Mouse (Mus musculus) forebrain, embryonic 14.5 days (tissue): ENCODE data around the gene Dok1. TPM values are rescaled to one million over a fixed set of nuclear protein-coding genes. Genes with fewer than 3 reads are reported as not detected.

Experiments used
- ATAC-seq: fragments of 200-750 bp; cut with Nextera tagmentation; 2 replicates; pipeline ENCODE4 v1.8.0; 2017; ENCODE audit warnings: mild to moderate bottlenecking, moderate library complexity
- DNase-seq: peaks from one replicate; pipeline ENCODE4 v3.0.0-alpha.2; 2015; ENCODE audit warnings: low spot score
- H3K27ac ChIP-seq: fragments of 300-500 bp; sonication (generic); 2 replicates; pipeline ENCODE4 v1.5.1; 2014; ENCODE audit warnings: low read depth, mild to moderate bottlenecking, control low read depth, low read length, moderate library complexity
- H3K27me3 ChIP-seq: fragments of 300-500 bp; sonication (generic); replicated peaks from 2 replicates; pipeline ENCODE4 v1.6.1; 2014; ENCODE audit warnings: low read length, control low read depth, mixed read lengths; ENCODE audit not compliant: control insufficient read depth, insufficient read depth
- H3K36me3 ChIP-seq: fragments of 300-500 bp; sonication (generic); 2 replicates; pipeline ENCODE4 v1.6.1; 2014; ENCODE audit warnings: low read length, control low read depth; ENCODE audit not compliant: control insufficient read depth, insufficient read depth
- H3K4me1 ChIP-seq: fragments of 300-500 bp; sonication (generic); 2 replicates; pipeline ENCODE4 v1.6.1; 2014; ENCODE audit warnings: antibody characterized with exemption, low read length, control low read depth; ENCODE audit not compliant: control insufficient read depth, insufficient read depth
- H3K4me2 ChIP-seq: fragments of 300-500 bp; sonication (generic); 2 replicates; pipeline ENCODE4 v1.6.1; 2014; ENCODE audit warnings: mild to moderate bottlenecking, control low read depth, low read length
- H3K4me3 ChIP-seq: fragments of 300-500 bp; sonication (generic); 2 replicates; pipeline ENCODE4 v1.5.1; 2014; ENCODE audit warnings: low read depth, low read length, control low read depth
- H3K9ac ChIP-seq: fragments of 300-500 bp; sonication (generic); 2 replicates; pipeline ENCODE4 v1.6.1; 2014; ENCODE audit warnings: mild to moderate bottlenecking, low read length, control low read depth, moderate library complexity
- H3K9me3 ChIP-seq: fragments of 300-500 bp; sonication (generic); replicated peaks from 2 replicates; pipeline ENCODE4 v1.6.1; 2016; ENCODE audit warnings: low read length, control low read depth, mixed read lengths; ENCODE audit not compliant: control insufficient read depth
- WGBS: fragments of 180-500 bp; shearing (Covaris S2); extraction: QIAGEN DNeasy Blood & Tissue Kit; methylation state at CpG from one replicate; pipeline ENCODE4 v1.1.7; 2014; 5-methylcytosine and 5-hydroxymethylcytosine counted together
- polyA plus RNA-seq: library from polyadenylated mRNA; unstranded; fragments of >200 nt; fragmentation: Nextera tagmentation; extraction: Ambion mirVana; gene quantifications from 2 replicates; pipeline ENCODE4 v1.2.1, GENCODE M21; 2014

Dok1 gene
- polyA plus RNA-seq, 1 experiment from 2014 or later, result 3.4 TPM

DNA sequence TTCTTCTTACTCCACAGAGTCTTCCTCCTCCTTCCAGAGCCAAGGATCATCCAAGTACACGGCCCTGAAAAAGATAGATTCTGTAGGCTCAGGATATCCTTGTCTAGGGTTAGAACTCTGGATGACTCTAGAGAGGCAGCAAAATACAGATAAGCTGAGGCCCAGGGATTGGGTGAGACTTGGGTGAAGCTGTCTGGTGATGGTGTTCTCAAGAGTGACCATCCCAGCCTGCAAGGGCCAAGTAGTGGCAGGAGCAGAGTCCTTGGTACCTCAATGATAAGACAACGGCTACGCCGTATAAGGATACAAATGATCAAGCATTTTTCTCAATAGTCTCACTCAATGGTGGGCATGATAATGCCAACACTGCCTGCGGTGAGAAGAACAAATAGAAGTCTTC, 29.4 kb downstream of the Dok1 start:
- ATAC-seq (no peak), DNase-seq (no peak)
- Histone ChIP-seq H3K4me1 (no peaks in the 10 kb centered on the region), H3K27ac (no peak overlapping the region), H3K4me2 (no peak overlapping the region), H3K36me3 (no peaks in the 10 kb centered on the region), H3K4me3 (no peak overlapping the region), H3K9me3 (no peaks in the 10 kb centered on the region), H3K27me3 (no peaks in the 10 kb centered on the region), H3K9ac (no peak overlapping the region)
- WGBS, result 91% methylated on average over 5 of the region's 5 CpGs

DNA sequence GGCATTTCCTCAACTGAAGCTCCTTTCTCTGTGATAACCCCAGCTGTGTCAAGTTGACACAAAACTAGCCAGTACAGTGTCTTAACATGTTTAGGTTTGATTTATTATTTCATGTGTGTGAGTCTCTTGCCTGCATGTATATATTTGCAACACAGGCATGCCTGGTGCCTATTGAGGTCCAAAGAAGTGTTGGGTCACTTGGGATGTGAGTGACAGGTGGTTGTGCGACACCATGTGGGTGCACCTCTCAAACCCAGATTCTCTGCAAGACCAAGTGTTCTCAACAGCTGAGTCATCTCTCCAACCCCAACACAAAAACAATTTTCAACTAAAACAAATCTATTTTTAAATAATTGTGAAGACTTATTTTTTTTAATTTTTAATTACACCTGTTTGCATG, 30.2 kb downstream of the Dok1 start:
- H3K9me3 ChIP-seq, result no peaks in the 10 kb centered on the region
- no peak overlapping the region for H3K4me2 ChIP-seq
- H3K4me1 ChIP-seq, result no peaks in the 10 kb centered on the region
- H3K27ac ChIP-seq, result no peak overlapping the region
- no peaks in the 10 kb centered on the region for H3K27me3 ChIP-seq
- no peaks in the 10 kb centered on the region for H3K36me3 ChIP-seq
- DNase-seq, result no peak
- H3K9ac ChIP-seq, result no peak overlapping the region
- ATAC-seq, result no peak
- H3K4me3 ChIP-seq, result no peak overlapping the region
- WGBS, result 89% methylated on average over 1 of the region's 1 CpGs

DNA sequence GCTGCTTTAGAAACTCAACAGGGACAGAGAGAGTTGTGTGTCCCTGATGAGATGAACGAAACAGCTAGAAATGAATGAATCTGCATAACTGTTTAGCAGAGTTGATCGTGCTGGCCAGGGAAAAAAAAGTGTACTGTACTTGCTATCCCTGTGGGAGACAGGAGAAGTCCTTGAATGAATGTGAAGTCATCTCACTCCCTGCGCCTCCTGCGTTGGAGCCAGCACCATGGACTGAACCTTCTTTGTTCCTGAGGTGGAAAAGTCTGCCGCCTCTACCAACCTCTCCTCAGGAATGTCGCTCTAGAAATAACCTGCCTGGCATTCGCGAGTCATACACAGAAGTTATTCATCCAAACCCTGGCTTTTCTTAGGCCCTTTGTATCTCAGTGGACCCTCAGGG, 33.3 kb downstream of the Dok1 start:
- WGBS, result 61% methylated on average over 8 of the region's 8 CpGs
- H3K4me3 ChIP-seq, result no peak overlapping the region
- no peak for ATAC-seq
- H3K4me2 ChIP-seq, result no peak overlapping the region
- no peaks in the 10 kb centered on the region for H3K9me3 ChIP-seq
- H3K27me3 ChIP-seq, result no peaks in the 10 kb centered on the region
- H3K27ac ChIP-seq, result no peak overlapping the region
- H3K9ac ChIP-seq, result no peak overlapping the region
- no peaks in the 10 kb centered on the region for H3K4me1 ChIP-seq
- H3K36me3 ChIP-seq, result no peaks in the 10 kb centered on the region
- no peak for DNase-seq

DNA sequence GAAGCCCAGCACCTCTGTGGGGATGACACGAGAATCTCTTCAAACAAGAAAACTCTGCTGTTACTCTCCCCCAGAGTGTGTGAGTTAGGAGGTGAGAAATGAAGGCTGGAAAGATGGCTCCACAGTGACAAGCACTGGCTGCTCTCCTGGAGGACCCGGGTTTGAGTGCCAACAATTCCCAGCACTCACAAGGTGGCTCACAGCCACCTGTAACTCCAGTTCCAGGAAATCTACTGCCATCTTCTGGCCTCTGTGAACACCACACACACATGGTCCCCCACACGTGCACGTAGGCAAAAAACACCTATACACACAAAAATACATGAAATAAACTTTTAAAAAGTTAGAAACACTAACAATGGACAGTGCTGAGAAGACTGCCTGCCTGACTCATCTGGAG, 34.9 kb downstream of the Dok1 start:
- H3K36me3 ChIP-seq, result no peaks in the 10 kb centered on the region
- DNase-seq (no peak), ATAC-seq (no peak)
- H3K4me3 ChIP-seq, result no peak overlapping the region
- no peaks in the 10 kb centered on the region for H3K4me1 ChIP-seq
- 68% methylated on average over 4 of the region's 4 CpGs for WGBS
- no peaks in the 10 kb centered on the region for H3K9me3 ChIP-seq
- no peaks in the 10 kb centered on the region for H3K27me3 ChIP-seq
- H3K27ac ChIP-seq, result no peak overlapping the region
- no peak overlapping the region for H3K9ac ChIP-seq
- H3K4me2 ChIP-seq, result no peak overlapping the region

DNA sequence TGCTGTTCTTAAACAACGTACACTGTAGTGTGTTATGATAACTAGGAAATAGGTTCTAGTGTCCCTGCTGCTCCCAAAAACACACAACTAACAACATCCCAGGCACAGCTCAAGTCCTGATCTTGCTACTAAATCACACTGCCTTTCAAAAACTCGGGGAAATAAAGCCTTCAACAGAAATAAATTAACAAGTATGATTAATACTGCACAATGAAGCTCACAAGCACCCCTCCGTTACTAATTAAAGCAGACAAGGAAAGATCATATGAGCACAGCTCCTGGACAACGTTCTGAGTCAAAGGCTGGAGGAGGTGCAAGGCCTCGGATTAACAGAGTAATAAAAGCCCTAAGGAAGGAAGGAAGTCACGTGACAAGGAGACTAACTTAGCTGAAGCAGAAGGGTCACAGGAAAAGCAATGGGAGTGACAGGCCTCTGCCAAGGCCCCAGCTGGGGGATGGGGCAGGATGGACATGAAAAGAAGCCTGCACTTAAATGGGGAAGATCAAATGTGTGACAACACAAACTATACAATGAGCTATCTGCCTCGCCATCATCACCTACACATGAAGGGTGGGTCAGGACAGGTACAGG, 35.7 kb downstream of the Dok1 start:
- no peak for ATAC-seq
- no peak overlapping the region for H3K4me2 ChIP-seq
- WGBS, result 28% methylated on average over 7 of the region's 7 CpGs

DNA sequence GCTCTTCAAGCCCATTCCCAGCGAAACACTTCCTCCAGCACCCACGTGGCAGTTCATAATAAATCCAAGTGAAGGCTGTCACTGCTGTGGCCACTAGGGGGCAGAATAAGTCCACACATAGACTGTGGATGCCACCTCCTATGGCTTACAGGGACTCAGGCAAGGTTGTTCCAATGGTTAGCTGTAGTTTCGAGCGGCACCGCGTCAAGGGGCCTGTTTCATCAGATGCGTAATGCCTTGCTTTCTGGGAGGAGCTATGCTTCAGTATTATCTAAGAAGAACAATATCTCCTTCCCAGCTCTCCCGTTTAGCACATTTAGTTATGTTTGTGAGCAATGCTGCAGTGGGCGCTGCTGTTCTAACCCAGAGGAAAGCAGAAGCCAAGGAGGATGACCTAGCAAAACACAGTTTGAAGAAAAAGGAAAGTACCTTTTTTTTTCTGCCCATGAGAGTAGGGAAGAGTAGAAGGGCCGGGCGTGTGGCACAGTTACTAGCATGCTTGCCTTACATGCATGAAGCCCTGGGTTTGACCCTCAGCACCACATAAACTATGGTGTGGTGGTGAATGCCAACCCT, 36.4 kb downstream of the Dok1 start:
- Histone ChIP-seq H3K27ac (no peak overlapping the region), H3K9me3 (no peaks in the 10 kb centered on the region), H3K4me3 (no peak overlapping the region), H3K27me3 (no peaks in the 10 kb centered on the region), H3K36me3 (no peaks in the 10 kb centered on the region), H3K4me2 (peak overlapping the region; percentile 33), H3K9ac (peak overlapping the region; percentile 21; the same call in 1 of the 2 replicates), H3K4me1 (no peaks in the 10 kb centered on the region)
- WGBS, result 12% methylated on average over 11 of the region's 11 CpGs
- peak; percentile 97 for DNase-seq
- peak; percentile 97 for ATAC-seq

More for the DNA sequence above, 35.7 kb downstream of the Dok1 start:
- peak overlapping the region; percentile 21; the same call in 1 of the 2 replicates for H3K9ac ChIP-seq
- no peaks in the 10 kb centered on the region for H3K9me3 ChIP-seq
- DNase-seq, result no peak
- no peak overlapping the region for H3K27ac ChIP-seq
- no peaks in the 10 kb centered on the region for H3K27me3 ChIP-seq
- no peaks in the 10 kb centered on the region for H3K4me1 ChIP-seq
- H3K36me3 ChIP-seq, result no peaks in the 10 kb centered on the region
- no peak overlapping the region for H3K4me3 ChIP-seq

DNA sequence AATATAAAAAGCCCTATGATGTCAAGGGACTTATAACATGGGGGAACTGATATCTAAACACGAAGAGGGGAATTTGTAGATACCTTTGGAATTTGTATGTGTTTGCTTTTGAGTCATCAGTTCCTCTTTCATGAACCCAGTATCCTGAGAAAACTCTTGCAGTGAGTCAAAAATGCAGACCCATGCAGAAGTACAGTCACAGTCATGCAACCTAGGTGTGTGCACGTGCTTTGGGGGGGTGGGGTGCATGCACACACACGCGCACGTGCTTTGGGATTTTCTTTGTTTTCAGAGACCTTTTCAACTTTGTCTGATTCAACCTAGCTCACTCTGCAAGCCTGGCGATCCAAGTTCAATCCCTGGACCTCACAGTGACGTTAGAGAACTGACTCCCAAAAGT, 38.9 kb downstream of the Dok1 start:
- H3K4me2 ChIP-seq, result no peak overlapping the region
- no peaks in the 10 kb centered on the region for H3K27me3 ChIP-seq
- no peaks in the 10 kb centered on the region for H3K36me3 ChIP-seq
- ATAC-seq (no peak), DNase-seq (no peak)
- no peak overlapping the region for H3K27ac ChIP-seq
- 78% methylated on average over 7 of the region's 7 CpGs for WGBS
- H3K4me1 ChIP-seq, result no peaks in the 10 kb centered on the region
- no peak overlapping the region for H3K9ac ChIP-seq
- H3K4me3 ChIP-seq, result no peak overlapping the region
- no peaks in the 10 kb centered on the region for H3K9me3 ChIP-seq

DNA sequence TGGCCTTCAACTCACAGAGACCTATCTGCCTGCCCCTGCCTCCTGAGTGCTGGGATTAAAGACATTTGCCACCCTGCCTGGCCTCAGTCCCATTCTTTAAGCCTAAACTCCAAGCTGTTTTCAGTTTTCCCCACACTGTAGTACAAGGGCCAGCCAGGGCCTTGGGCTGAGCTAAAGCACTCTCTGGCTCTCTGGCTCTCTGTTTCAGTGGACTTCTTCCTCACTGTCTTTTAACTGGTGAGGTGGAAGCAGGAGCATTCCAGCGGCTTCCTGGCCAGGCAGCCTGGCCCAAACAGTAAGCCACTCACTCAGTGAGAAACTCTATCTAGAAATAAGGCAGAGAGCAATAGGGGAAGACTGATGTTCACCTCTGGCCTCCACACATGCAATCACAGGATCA, 39.6 kb downstream of the Dok1 start:
- no peaks in the 10 kb centered on the region for H3K27me3 ChIP-seq
- WGBS, result 35% methylated on average over 1 of the region's 1 CpGs
- H3K4me3 ChIP-seq, result no peak overlapping the region
- no peak overlapping the region for H3K4me2 ChIP-seq
- ATAC-seq, result no peak
- DNase-seq, result no peak
- no peak overlapping the region for H3K9ac ChIP-seq
- no peaks in the 10 kb centered on the region for H3K36me3 ChIP-seq
- no peaks in the 10 kb centered on the region for H3K9me3 ChIP-seq
- no peaks in the 10 kb centered on the region for H3K4me1 ChIP-seq
- no peak overlapping the region for H3K27ac ChIP-seq

DNA sequence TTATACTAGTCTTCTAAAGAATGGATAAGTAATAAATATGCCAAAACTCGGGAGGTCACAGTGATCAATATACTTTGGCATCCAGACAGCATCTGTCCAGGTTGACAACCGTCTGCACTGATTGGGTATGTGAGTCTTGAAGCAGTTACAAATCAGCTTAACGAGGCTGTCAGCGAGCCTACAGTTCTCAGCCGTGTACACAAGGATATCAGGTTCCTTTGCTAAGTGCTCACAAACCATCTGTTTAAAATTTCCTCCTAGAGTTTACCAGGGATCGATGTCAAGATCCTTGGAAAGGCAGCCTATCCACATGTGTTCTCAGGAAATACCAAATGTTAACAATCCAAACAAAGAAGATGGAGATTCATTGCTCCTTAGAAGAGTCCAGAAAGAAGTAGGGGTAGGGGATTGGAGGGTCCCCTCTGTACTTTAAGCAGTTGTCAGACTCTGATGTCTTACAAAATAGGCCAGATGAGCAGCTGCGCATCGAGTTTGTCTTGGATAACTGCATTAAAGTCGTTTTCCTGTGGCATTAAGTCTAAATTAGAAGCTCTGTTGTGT, 45.8 kb downstream of the Dok1 start:
- Histone ChIP-seq H3K27ac (no peak overlapping the region), H3K4me1 (no peaks in the 10 kb centered on the region), H3K27me3 (no peaks in the 10 kb centered on the region), H3K9me3 (no peaks in the 10 kb centered on the region), H3K4me2 (no peak overlapping the region), H3K36me3 (no peaks in the 10 kb centered on the region), H3K4me3 (no peak overlapping the region), H3K9ac (no peak overlapping the region)
- ATAC-seq (peak; percentile 23; the same call in 1 of the 2 replicates), DNase-seq (peak; percentile 19)
- 44% methylated on average over 9 of the region's 9 CpGs for WGBS
